Mouse (Mus musculus): ENCODE data around the gene Iqcf1.

DNA sequence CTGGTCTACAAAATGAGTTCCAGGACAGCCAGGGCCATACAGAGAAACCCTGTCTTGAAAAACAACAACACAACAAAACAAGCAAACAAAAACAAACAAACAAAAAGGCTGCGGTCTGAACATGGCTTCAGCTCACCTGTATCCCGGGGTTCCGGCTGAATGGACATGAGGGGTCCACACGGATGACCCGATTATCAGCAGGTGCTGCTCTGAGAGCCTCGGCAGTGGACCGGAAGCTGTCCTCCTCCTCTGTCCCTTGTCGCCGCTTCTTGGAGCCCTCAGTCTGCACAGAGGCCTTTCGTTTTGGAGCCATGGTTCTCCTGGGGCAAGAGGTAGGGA is 24.1 kb upstream of the Iqcf1 start, which contains the start of gene Rrp9:
- TF ChIP-seq CTCF (IDR thresholded peaks at IDR 0.05; ENCODE audit: control insufficient read depth, insufficient read depth, insufficient read length) (no peak), MAX (IDR thresholded peaks at IDR 0.05) (no peak), FOSL1 (IDR thresholded peaks at IDR 0.05; ENCODE audit: insufficient read depth, low read length, poor library complexity, severe bottlenecking) (no peak), CEBPB (IDR thresholded peaks at IDR 0.05; ENCODE audit: low read depth) (no peak), MYOD1 (IDR thresholded peaks at IDR 0.05; ENCODE audit: control insufficient read depth, insufficient read length, low read depth) (no peak)

All from C2C12 (cell line).